Mouse (Mus musculus) kidney, postnatal 10 days (tissue): ENCODE measurements around the gene Olfr1029.
A peak's percentile ranks its signal among the peaks of the same experiment; 100 is the strongest.
"Not testable (repeated sequence)": the region's sequence is repeated elsewhere in the genome, so short reads cannot be mapped to it uniquely, and the experiment has no call there.

Source experiments
- DNase-seq: peaks from one replicate; pipeline ENCODE4 v3.0.0; 2021; ENCODE audit warnings: mixed read lengths

Gene Olfr1029

DNA sequence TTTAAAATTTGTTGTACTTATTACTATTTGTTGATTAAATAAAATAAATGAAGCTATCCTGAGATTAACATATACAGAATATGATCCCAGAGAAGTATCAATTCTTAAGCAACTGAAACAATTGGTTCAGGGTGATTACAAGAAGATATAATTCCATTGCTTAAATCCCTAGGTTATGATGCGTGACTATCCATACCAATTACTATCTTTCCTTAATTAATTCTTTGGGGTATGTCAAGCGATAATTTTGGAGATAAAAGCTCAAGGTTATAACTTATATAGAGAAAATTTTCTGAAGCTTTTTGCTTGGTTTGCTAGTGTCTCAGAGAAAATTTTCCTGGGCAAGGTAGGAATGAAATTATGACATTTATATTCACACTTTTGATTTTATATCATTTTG is at the start of gene Olfr1029:
TSS of gene Olfr1029 (plus strand) at position 301 of the 400 bp plus-strand sequence.
- DNase-seq = no peak

DNA sequence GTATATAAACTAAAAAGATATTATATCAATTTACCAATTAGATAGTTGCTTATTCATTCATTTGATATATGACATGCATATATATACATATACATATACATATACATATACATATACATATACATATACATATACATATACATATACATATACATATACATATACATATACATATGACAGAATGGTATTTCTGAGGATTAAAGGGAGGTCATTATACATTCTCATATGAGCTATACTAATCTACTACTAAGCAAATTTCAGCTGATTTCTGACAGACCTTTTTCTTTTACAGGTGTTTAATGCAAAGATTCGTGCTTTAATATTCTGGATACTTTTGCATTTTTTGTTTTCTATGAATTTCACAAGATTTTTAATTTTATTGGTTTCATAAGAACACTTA is 23.6 kb upstream of the Olfr1029 start, which contains the start of gene Olfr1028:
TSS of gene Olfr1028 (plus strand) at position 301 of the 400 bp plus-strand sequence.
- DNase-seq = no peak

DNA sequence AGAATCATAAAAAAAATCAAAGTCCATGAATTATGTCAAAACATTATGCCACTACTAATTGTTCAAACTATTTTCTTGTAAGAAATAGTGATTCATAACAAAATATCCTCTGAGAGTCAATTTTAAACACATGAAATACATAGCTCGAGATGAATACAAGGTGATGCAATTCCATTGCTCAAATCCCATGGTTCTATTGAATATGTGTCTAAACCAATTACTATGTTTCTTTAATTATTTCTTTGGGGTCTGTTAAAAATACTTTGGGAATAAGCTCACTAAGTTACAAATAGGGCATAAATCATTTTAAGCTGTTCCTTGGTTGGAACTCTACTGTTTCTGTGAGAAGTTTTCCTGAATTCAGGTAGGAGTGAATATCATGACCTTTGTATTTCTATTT is 5.3 kb downstream of the Olfr1029 start, which contains the start of gene Olfr1030:
TSS of gene Olfr1030 (plus strand) at position 301 of the 400 bp plus-strand sequence.
- DNase-seq = no peak

DNA sequence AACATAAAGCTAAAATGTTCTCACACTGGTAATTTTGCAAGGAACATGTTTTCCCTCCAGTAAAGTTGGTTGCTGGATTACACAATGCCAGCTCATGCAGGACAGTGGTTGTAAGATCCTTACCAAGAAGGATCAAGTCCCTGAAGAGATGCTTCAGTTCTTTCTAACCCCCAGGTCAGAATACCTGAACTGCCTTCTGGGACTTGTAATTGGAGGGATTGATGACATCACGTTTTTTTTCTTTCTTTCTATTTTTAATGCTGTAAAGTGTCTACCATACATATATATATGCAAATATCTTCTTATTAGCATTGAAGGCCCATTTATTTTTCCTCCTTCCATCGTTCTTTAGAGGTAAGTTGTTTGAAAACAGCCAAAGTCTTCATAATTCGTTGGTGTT is 16.3 kb downstream of the Olfr1029 start, which contains the start of gene Olfr1031:
TSS of gene Olfr1031 (plus strand) at position 301 of the 400 bp plus-strand sequence.
- no peak for DNase-seq

DNA sequence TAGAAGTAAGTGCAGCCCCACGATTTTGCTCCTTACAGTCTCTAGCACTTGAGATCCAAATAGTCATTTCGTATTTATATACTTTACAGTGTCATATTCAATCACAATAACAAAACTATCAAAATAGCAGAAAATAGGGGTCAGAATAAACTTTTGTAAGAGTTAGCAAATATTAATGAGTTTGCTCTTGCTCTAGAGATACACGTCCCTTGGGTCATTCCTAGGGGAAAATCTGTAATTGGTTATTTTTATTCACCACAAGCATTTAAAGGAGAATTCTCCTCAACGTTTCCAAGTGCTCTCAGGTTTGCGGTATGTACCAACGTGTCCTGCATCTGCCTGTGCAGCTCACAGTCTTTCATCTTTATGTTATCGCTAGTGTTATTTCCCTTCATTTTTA is 31.5 kb downstream of the Olfr1029 start, which contains the start of gene Olfr1032:
TSS of gene Olfr1032 (plus strand) at position 301 of the 400 bp plus-strand sequence.
- DNase-seq = no peak

DNA sequence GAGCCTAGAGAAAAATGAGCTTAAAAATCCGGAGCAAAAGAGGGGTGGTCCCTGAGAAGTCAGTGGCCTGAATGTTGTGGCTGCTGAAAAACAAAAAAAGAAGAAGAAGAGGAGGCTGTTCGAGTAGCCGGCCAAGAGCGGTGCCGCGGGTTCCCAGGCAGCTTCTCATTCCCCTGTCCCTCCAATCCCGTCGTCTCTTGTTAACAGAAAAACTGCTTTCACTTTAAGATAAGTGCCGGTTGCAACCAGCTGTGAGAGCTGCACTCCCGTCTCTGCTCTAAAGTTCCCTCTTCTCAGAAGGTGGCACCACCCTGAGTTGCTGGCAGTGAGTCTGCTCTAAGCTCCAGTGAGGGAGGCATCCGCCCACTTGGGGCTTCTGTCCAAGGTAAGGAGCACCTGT is 46.7 kb downstream of the Olfr1029 start, which contains the start of gene Olfr1033:
TSS of gene Olfr1033 (plus strand) at position 228 of the 400 bp plus-strand sequence.
- DNase-seq = peak; percentile 23

DNA sequence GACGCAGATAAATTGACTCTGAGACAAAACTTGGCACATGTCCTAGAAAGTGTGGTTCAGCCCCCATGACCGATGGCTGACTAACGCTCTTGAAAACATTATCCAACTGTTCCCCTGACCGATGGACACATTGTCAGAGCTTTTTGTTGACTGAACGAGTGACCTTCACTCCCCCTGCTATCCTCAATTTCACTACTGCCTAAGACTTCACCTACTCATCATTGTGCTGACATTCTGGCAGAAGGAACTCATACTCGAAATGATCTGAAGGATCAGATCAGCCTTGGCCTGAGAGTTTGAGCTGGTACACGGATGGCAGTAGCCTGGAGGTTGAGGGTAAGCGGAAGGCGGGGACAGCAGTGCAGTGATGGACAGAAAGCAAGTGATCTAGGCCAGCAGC is 47.8 kb downstream of the Olfr1029 start:
- not testable (repeated sequence) for DNase-seq
